Mouse (Mus musculus): ENCODE data around the gene Epb41l4b.

- TF ChIP-seq POLR2A (IDR thresholded peaks at IDR 0.05; ENCODE audit: borderline replicate concordance, extremely low read depth, insufficient read depth, insufficient read length, poor library complexity, severe bottlenecking) (no peak), CTCF (IDR thresholded peaks at IDR 0.05; ENCODE audit: borderline replicate concordance, extremely low read depth, insufficient read depth, insufficient read length) (no peak)
Measured at GRCm38 (mm10) chr4:57191543-57192283, 48.5 kb upstream of the Epb41l4b start.

Measured in brain, embryonic 14.5 days (tissue).